Mouse (Mus musculus) bone marrow macrophage, adult 2 months (primary cell): ENCODE data around the gene Rftn1.

Experiments
- CTCF ChIP-seq: IDR thresholded peaks from 2 replicates; pipeline ENCODE4 v1.5.1; 2012; ENCODE audit warnings: low read depth, mild to moderate bottlenecking, low read length, moderate library complexity
- POLR2A ChIP-seq: IDR thresholded peaks from 2 replicates; pipeline ENCODE4 v1.6.1; 2012; ENCODE audit warnings: mild to moderate bottlenecking, low read depth, low read length, borderline replicate concordance

- no peak for TF ChIP-seq POLR2A
- no peak for TF ChIP-seq CTCF
Observed at GRCm38 (mm10) chr17:49971057-49971456, 219.4 kb downstream of the Rftn1 start.
